Mouse (Mus musculus): ENCODE data around the gene Meis2.

DNA sequence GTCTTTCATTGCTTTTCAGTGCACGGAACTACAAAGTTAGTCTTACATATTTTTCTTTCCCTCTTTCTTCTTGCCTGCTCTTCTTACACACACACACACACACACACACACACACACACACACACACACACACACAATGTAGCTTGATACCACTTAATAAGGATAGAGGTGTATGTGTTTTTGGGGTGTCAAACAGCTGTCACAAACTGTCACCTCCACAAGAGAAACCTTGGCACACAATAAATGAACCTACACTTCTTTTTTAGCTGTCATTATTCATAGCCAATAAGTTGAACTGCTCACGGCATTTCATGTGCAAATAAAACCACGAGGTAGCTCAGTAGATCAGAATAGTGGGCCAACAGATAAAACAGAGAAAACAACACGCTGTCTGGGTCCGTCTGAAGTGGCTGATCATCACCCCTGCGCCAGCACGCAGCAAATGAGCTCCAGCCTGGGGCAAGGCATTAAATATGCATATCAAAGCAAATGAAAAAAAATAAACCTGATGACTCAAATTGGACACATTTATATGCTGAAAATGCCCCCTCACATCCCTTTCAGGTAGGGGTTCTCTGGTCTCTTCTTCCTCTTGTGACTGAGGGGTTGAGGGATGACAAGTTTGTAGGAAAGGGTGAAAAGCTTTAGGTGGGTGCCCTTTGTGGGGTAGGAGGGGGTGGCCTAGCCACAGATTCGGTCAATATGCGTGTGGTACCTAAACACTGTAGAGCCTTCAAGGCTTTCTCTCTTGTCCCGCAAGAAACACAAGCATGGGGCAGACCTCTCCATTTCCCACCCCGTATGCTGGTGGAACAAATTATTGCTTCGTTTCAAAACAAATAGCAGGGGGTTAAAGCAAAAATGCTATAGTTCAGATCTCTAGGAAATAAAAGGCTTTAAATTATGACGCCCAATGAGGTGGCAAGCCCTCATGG lies 9.7 kb downstream of the Meis2 start:
- no peak for TF ChIP-seq CTCF (IDR thresholded peaks at IDR 0.05; ENCODE audit: low read depth)
- no peak for TF ChIP-seq EP300 (IDR thresholded peaks at IDR 0.05; ENCODE audit: low read depth)

Data from liver, embryonic 14.5 days (tissue).